In the genomic region with DNA sequence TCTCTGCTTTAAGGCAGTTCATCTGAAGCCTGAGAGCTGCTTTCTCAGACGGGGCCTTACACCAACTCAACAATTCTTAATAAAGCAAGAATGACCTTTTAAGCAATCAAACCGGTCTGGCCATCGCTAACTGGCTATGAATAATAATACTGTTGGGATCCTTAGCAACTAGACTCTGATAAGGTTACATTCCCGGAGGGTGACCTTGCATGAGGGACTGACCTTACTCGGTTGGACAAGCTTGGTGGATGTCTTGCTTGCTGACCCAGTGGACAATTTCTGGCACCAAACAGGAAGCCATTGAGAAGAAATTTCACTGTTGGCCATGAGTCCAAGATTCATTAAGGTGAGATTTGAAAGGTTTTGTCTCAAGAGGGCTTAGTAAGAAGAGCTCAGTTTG, we compare ENCODE assay signal across 26 mouse cellular contexts.
DNase-seq lines count a peak whose midpoint lies in the region; ATAC-seq and TF ChIP-seq lines count a peak whose summit lies in the region.
"Had no signal": no experiment of that assay in that cellular context is flagged by ENCODE, and none has a peak within 500 bp of the region (broad histone marks: within the 10 kb centered on the region; RNA-seq: fewer than 3 reads in every experiment).

No protein-coding gene starts in this region.

- no peak for ATAC-seq in kidney, embryonic 15.5 days (replicated peaks; ENCODE audit: low FRiP score)
- ATAC-seq: forebrain, embryonic 16.5 days; hindbrain, embryonic 16.5 days; midbrain, embryonic 15.5 days had no signal

- H3K4me3 ChIP-seq in kidney, embryonic 15.5 days (replicated peaks) = no peak overlapping the region
- no peak overlapping the region for H3K4me3 ChIP-seq in cerebellum, adult 2 months (replicated peaks; ENCODE audit: insufficient read depth, low read depth, low read length)
- H3K4me3 ChIP-seq: erythroblast, embryonic 14.5 days; limb, embryonic 10.5 days; limb, embryonic 15.5 days; liver, embryonic 13.5 days; midbrain, embryonic 10.5 days; midbrain, embryonic 15.5 days; neural tube, embryonic 15.5 days had no signal

- 0 out of 2 replicates have a peak, but pooled peaks cover 3% of the 10 kb centered on the region for H3K4me1 ChIP-seq in kidney, embryonic 15.5 days
- peaks cover 8% of the 10 kb centered on the region for H3K4me1 ChIP-seq in cerebellum, adult 2 months (ENCODE audit: control insufficient read depth, insufficient read depth, low read length)
- H3K4me1 ChIP-seq: limb, embryonic 10.5 days; limb, embryonic 15.5 days; midbrain, embryonic 15.5 days; neural tube, embryonic 15.5 days had no signal

- no peak overlapping the region for H3K4me2 ChIP-seq in kidney, embryonic 15.5 days
- H3K4me2 ChIP-seq: limb, embryonic 15.5 days; liver, embryonic 13.5 days; midbrain, embryonic 15.5 days; neural tube, embryonic 15.5 days had no signal

- H3K9ac ChIP-seq in kidney, embryonic 15.5 days = no peak overlapping the region
- H3K9ac ChIP-seq: limb, embryonic 15.5 days; liver, embryonic 13.5 days; midbrain, embryonic 15.5 days; neural tube, embryonic 15.5 days had no signal

- H3K27me3 ChIP-seq in kidney, embryonic 15.5 days = no peaks in the 10 kb centered on the region
- no peaks in the 10 kb centered on the region for H3K27me3 ChIP-seq in cerebellum, adult 2 months (ENCODE audit: control insufficient read depth, insufficient read depth, low read length)
- H3K27me3 ChIP-seq: limb, embryonic 15.5 days; liver, embryonic 13.5 days; midbrain, embryonic 15.5 days; neural tube, embryonic 15.5 days had no signal

- no peaks in the 10 kb centered on the region for H3K9me3 ChIP-seq in kidney, embryonic 15.5 days (replicated peaks)
- H3K9me3 ChIP-seq: limb, embryonic 10.5 days; limb, embryonic 15.5 days; liver, embryonic 13.5 days; midbrain, embryonic 10.5 days; midbrain, embryonic 15.5 days; neural tube, embryonic 15.5 days had no signal

- peak; percentile 30 to 42 for DNase-seq in adrenal gland, postnatal 36 days
- no peak for DNase-seq in adrenal gland, postnatal 4 days (ENCODE audit: low spot score in 2 of 2)
- peak; percentile 62 for DNase-seq in kidney, adult 9 months
- DNase-seq in kidney, postnatal 14 days = no peak
- no peak for DNase-seq in retina, embryonic 14.5 days (ENCODE audit: low spot score)
- DNase-seq in cerebellum, adult 2 months = no peak
- DNase-seq: cerebellum, adult 18-20 months; cerebellum, postnatal 14 days; heart, postnatal 14 days; layer of hippocampus, adult 9-11 months; liver, embryonic 13.5 days; lung, adult 18-20 months; lung, postnatal 10 days; right cerebral cortex, postnatal 25 days; spleen, adult 18-20 months; thymus, adult 2 months; thymus, postnatal 36 days had no signal

- no peaks in the 10 kb centered on the region for H3K36me3 ChIP-seq in kidney, embryonic 15.5 days
- H3K36me3 ChIP-seq: limb, embryonic 10.5 days; midbrain, embryonic 10.5 days; midbrain, embryonic 15.5 days had no signal

- H3K27ac ChIP-seq in kidney, embryonic 15.5 days = peak overlapping the region; percentile 23; the same call in 1 of the 2 replicates
- no peak overlapping the region for H3K27ac ChIP-seq in cerebellum, adult 2 months (ENCODE audit: insufficient read depth, low read length)
- H3K27ac ChIP-seq: limb, embryonic 10.5 days; limb, embryonic 15.5 days; liver, embryonic 13.5 days; midbrain, embryonic 10.5 days; midbrain, embryonic 15.5 days; neural tube, embryonic 15.5 days had no signal

- WGBS in kidney, embryonic 15.5 days = 71% methylated on average over 5 of the region's 5 CpGs
- WGBS in cerebellum, adult 2 months = 89% methylated on average over 5 of the region's 5 CpGs

- TF ChIP-seq POLR2A in cerebellum, adult 2 months (IDR thresholded peaks at IDR 0.05; ENCODE audit: borderline replicate concordance, insufficient read depth, low read length) = no peak

- no peak for TF ChIP-seq CTCF in cerebellum, adult 2 months (IDR thresholded peaks at IDR 0.05; ENCODE audit: borderline replicate concordance, insufficient read depth, low read depth, low read length)

Comparison
In these comparisons a context has a peak if more than half of its experiments do, and no peak if none do; other contexts are left out.
1. DNase-seq: peak in adrenal gland, postnatal 36 days (2 of 2) and kidney, adult 9 months (single experiment); none in adrenal gland, postnatal 4 days (0 of 2), kidney, postnatal 14 days (single experiment), retina, embryonic 14.5 days (single experiment) and cerebellum, adult 2 months (0 of 2).